Mouse (Mus musculus) hindbrain, postnatal 0 days (tissue): ENCODE measurements at regions not wholly inside any gene's neighbourhood (a gene's known extent, or its start where the extent isn't known, plus 50 kb on each side); places are given as distances from the start of the nearest gene placed in this dataset.

ENCODE experiments used
- ATAC-seq: fragments of 200-750 bp; cut with Nextera tagmentation; 2 replicates; pipeline ENCODE4 v1.8.0; 2017; ENCODE audit warnings: mild to moderate bottlenecking, moderate TSS enrichment, moderate library complexity
- DNase-seq: peaks from one replicate; pipeline ENCODE4 v3.0.0-alpha.2; 2015; ENCODE audit warnings: low spot score
- H3K27ac ChIP-seq: fragments of 300-500 bp; sonication (generic); 2 replicates; pipeline ENCODE4 v1.5.1; 2014; ENCODE audit warnings: mild to moderate bottlenecking
- H3K27me3 ChIP-seq: fragments of 300-500 bp; sonication (generic); 2 replicates; pipeline ENCODE4 v1.6.1; 2014; ENCODE audit warnings: low read length, mixed read lengths; ENCODE audit not compliant: insufficient read depth
- H3K36me3 ChIP-seq: fragments of 300-500 bp; sonication (generic); 2 replicates; pipeline ENCODE4 v1.6.1; 2014; ENCODE audit warnings: low read length, mixed read lengths; ENCODE audit not compliant: insufficient read depth
- H3K4me1 ChIP-seq: fragments of 300-500 bp; sonication (generic); 2 replicates; pipeline ENCODE4 v1.6.1; 2014; ENCODE audit warnings: antibody characterized with exemption, low read length, mixed read lengths; ENCODE audit not compliant: insufficient read depth
- H3K4me2 ChIP-seq: fragments of 300-500 bp; sonication (generic); 2 replicates; pipeline ENCODE4 v1.6.1; 2014; ENCODE audit warnings: low read depth, mild to moderate bottlenecking, low read length, moderate library complexity, mixed read lengths
- H3K4me3 ChIP-seq: fragments of 300-500 bp; sonication (generic); 2 replicates; pipeline ENCODE4 v1.5.1; 2014; ENCODE audit warnings: low read length
- H3K9ac ChIP-seq: fragments of 300-500 bp; sonication (generic); replicated peaks from 2 replicates; pipeline ENCODE4 v1.6.1; 2014; ENCODE audit warnings: mild to moderate bottlenecking, low read length, moderate library complexity, mixed read lengths
- H3K9me3 ChIP-seq: fragments of 300-500 bp; sonication (generic); 2 replicates; pipeline ENCODE4 v1.6.1; 2016; ENCODE audit warnings: low read length, mixed read lengths
- CTCF ChIP-seq: IDR thresholded peaks from 2 replicates; pipeline ENCODE4 v1.5.1; 2016; ENCODE audit warnings: antibody characterized with exemption, control low read depth, low read depth
- WGBS: fragments of 180-500 bp; shearing (Covaris S2); extraction: QIAGEN DNeasy Blood & Tissue Kit; methylation state at CpG from one replicate; pipeline ENCODE4 v1.1.7; 2014; 5-methylcytosine and 5-hydroxymethylcytosine counted together

DNA sequence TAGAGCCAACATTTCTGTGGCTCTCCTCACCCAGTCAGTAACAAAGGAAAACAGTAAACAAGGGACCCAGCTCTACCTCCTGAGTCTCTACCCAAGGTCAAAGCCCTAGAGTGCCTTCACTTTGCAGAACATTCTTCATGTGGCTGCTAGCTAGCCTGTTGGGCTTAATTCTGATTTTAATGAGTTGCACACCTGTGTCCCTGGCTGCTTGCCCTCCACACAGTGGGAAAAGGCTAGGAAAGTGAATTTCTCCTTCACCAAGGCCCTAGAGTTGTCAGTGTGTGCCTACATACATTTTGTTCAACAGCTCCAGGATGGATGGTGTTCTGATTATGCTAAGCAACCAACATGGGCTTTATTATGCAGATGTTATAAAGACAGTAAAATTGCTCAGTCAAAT, 307.8 kb upstream of the Sel1l start:
- no peak overlapping the region for H3K9ac ChIP-seq

DNA sequence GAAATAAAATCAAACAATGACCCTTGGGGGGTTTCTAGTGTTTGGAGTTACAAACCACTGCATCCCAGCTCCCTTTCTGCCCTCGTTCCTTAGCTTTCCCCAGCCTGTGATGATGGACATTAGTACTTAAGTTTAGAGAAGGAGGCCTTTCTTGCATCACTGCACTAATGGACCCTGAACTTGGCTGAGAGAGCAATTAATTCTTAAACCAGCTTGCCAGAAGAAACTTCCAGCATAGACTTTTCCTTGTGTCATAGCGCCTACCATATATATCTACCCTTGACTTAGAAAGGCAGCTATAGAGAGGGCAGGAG, 303.9 kb upstream of the Sel1l start:
- no peak for ATAC-seq
- 61% methylated on average over 2 of the region's 2 CpGs for WGBS
- Histone ChIP-seq H3K4me1 (0 out of 2 replicates have a peak, but pooled peaks cover 5% of the 10 kb centered on the region), H3K27me3 (no peaks in the 10 kb centered on the region), H3K4me2 (no peak overlapping the region), H3K4me3 (no peak overlapping the region), H3K27ac (no peak overlapping the region), H3K9me3 (no peaks in the 10 kb centered on the region), H3K9ac (no peak overlapping the region), H3K36me3 (no peaks in the 10 kb centered on the region)
- TF ChIP-seq CTCF: no peak
- no peak for DNase-seq

More for the DNA sequence above, 307.8 kb upstream of the Sel1l start:
- H3K4me1 ChIP-seq: 0 out of 2 replicates have a peak, but pooled peaks cover 5% of the 10 kb centered on the region
- H3K36me3 ChIP-seq: no peaks in the 10 kb centered on the region
- no peak for ATAC-seq
- no peaks in the 10 kb centered on the region for H3K27me3 ChIP-seq
- H3K9me3 ChIP-seq: no peaks in the 10 kb centered on the region
- no peak for TF ChIP-seq CTCF
- no peak overlapping the region for H3K4me3 ChIP-seq
- H3K4me2 ChIP-seq: no peak overlapping the region
- peak; percentile 35 for DNase-seq
- H3K27ac ChIP-seq: no peak overlapping the region

DNA sequence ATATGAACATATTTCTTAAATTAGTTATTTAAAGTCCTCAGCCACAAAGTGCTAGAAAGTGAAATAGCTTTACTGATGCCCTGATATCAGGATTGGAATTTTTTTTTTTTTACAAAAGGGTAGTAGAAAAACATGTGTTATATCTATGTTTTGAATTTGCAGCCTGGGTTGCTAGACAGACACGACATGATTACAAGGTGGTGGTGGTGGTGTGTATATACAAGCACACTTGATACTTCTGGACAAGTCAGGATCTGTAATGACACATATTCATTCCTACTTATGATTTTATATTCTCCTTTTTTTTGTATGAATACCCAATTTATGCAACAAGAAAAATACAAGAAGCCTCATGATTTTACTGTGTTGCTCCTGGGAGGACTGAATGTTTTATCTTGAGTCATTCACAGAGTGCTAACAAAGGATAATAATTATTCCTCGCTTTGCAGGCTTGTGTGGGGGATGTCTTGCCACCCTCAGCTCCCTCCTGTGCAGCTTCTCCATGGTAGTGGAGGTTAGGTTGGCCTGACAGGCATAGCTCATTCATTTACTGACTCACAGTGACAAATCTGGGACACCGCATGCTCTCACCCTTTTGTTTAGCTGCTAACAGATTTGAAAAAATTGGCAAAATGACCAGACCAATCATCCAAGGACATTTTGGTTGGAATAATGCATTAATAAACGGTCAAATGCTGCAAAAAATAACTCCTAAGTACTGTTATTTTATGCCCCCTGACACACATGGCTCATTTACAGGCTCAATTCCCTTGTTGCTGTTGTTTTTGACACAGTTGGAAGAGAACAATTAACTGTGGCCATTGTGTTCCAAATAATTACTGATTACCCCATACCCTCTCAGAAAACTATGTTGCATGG, 303.3 kb upstream of the Sel1l start:
- no peak for ATAC-seq
- 34% methylated on average over 4 of the region's 4 CpGs for WGBS

DNA sequence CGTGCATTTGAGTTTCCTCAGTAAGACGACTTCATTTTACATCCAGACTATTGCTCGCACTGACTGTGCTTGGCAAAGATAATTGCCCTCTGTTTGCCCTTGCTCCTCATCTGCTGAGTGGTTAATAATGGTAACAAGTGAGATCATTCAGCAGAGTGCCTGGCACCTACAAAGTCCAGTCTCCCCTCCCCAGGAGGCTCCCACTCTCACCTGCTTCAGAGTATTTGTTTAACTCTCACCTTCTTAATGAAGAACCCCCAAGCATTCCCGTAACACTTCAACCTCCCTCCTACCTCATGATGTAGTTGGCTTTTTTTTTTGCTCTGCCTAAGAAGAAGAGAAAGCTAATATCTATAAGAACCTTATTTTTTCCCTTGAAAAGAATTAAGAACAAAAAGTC, 288.6 kb upstream of the Sel1l start:
- no peak for TF ChIP-seq CTCF
- Histone ChIP-seq H3K27me3 (no peaks in the 10 kb centered on the region), H3K4me1 (no peaks in the 10 kb centered on the region), H3K4me2 (no peak overlapping the region), H3K9ac (no peak overlapping the region), H3K36me3 (no peaks in the 10 kb centered on the region), H3K27ac (no peak overlapping the region), H3K4me3 (no peak overlapping the region), H3K9me3 (no peaks in the 10 kb centered on the region)
- ATAC-seq: no peak
- WGBS: 79% methylated on average over 4 of the region's 4 CpGs
- no peak for DNase-seq

More for the DNA sequence above, 303.3 kb upstream of the Sel1l start:
- 0 out of 2 replicates have a peak, but pooled peaks cover 5% of the 10 kb centered on the region for H3K4me1 ChIP-seq
- H3K36me3 ChIP-seq: no peaks in the 10 kb centered on the region
- no peaks in the 10 kb centered on the region for H3K27me3 ChIP-seq
- no peaks in the 10 kb centered on the region for H3K9me3 ChIP-seq
- no peak overlapping the region for H3K9ac ChIP-seq
- H3K4me3 ChIP-seq: no peak overlapping the region
- TF ChIP-seq CTCF: no peak
- no peak overlapping the region for H3K4me2 ChIP-seq
- peak; percentile 34 for DNase-seq
- H3K27ac ChIP-seq: no peak overlapping the region

DNA sequence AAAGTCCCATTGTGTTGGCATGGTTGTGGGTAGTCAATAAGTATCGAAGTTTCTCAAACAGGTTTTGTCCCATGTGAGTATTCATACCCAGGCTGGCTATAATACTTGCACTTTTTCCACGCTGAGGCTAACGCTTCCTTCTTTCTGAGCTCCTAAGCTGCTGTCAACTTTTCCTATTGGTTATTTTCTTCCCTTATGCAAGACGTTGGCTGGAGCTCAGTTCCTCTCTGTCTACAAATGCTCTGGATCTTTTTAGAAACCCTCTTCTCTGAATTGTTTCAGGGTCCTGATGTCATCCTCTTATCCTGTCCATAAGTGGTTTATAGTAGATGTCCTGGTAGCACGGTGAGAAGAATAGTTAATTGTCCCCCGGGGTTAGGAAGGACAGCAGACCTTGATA, 278.7 kb upstream of the Sel1l start:
- no peaks in the 10 kb centered on the region for H3K27me3 ChIP-seq
- DNase-seq: no peak
- no peak overlapping the region for H3K4me2 ChIP-seq
- H3K4me1 ChIP-seq: no peaks in the 10 kb centered on the region
- WGBS: 84% methylated on average over 6 of the region's 6 CpGs
- no peaks in the 10 kb centered on the region for H3K9me3 ChIP-seq
- H3K9ac ChIP-seq: no peak overlapping the region
- no peak for ATAC-seq
- no peak overlapping the region for H3K4me3 ChIP-seq
- H3K27ac ChIP-seq: no peak overlapping the region
- no peaks in the 10 kb centered on the region for H3K36me3 ChIP-seq
- no peak for TF ChIP-seq CTCF

DNA sequence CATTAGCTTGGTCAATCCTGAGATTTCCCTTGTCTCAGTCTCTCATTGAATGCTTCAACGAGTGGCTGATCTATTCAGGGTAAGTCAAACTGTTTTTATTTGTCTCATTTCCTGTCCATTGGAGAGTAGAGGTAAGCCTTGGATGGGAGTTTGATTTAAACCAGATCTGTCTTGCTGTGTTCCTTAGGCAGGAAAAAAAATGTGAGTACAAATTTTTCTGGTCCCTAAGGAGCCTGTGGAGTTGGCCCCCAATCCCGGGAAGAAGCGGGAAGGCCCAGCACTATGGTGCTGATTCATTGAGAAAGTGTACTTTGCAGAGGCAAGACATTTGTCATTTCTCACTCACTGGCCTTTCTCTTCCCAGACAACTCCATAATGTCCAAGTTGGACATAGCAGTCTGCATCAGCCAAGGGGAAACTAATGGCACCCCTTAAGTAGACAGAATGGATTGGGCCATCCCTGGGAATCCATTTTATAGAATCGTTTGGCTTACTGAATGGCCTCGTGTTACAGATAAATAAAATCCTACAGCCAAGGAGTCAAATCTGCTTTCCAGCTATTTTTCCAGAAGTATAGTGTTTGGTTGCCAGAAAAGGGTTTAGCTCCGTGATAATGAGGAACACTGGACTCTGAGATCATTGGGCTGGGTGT, 271.3 kb upstream of the Sel1l start:
- Histone ChIP-seq H3K4me3 (no peak overlapping the region), H3K27me3 (no peaks in the 10 kb centered on the region), H3K36me3 (no peaks in the 10 kb centered on the region), H3K9ac (no peak overlapping the region), H3K4me1 (no peaks in the 10 kb centered on the region), H3K4me2 (no peak overlapping the region), H3K27ac (no peak overlapping the region), H3K9me3 (no peaks in the 10 kb centered on the region)
- TF ChIP-seq CTCF: no peak
- 77% methylated on average over 6 of the region's 6 CpGs for WGBS
- no peak for DNase-seq
- no peak for ATAC-seq

DNA sequence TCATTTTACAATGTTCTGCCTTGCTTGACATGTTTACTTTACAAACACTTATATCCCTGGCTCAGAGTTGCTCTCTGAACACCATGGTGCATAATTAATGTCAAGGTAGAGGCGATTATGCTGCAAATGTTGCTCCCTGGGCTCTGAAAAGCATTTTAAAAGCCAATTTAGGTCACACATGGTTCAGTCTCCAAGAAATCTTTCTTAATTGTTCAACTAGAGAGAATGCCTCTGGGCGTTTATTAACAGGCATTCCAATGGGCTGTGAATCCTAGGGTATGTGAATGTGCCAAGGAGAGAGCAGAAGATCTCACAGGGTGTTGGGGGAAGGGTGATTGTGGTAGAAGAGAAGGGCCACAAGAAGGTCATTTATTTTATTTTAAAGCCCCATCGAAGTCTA, 260.7 kb upstream of the Sel1l start:
- Histone ChIP-seq H3K9ac (no peak overlapping the region), H3K4me3 (no peak overlapping the region), H3K36me3 (no peaks in the 10 kb centered on the region), H3K27me3 (no peaks in the 10 kb centered on the region), H3K4me2 (no peak overlapping the region), H3K27ac (no peak overlapping the region), H3K9me3 (no peaks in the 10 kb centered on the region), H3K4me1 (no peaks in the 10 kb centered on the region)
- ATAC-seq (no peak), DNase-seq (peak; percentile 31)
- 49% methylated on average over 3 of the region's 3 CpGs for WGBS
- no peak for TF ChIP-seq CTCF
